ENCODE assay signal across 7 mouse cellular contexts in genomic region chr9:110781256-110781721, GRCm38 (mm10). TPM values are rescaled to one million over a fixed set of nuclear protein-coding genes. Genes with fewer than 3 reads are reported as not detected.
DNase-seq lines count a peak whose midpoint lies in the region; ATAC-seq lines count a peak whose summit lies in the region.

No protein-coding gene starts in this region.

- peak overlapping the region; percentile 67 for H3K4me2 ChIP-seq in midbrain, embryonic 13.5 days (replicated peaks)

- under 1% methylated on average over 43 of the region's 43 CpGs for WGBS in embryonic facial prominence, embryonic 10.5 days
- under 1% methylated on average over 43 of the region's 43 CpGs for WGBS in limb, embryonic 10.5 days
- WGBS in midbrain, embryonic 13.5 days = under 1% methylated on average over 43 of the region's 43 CpGs

- H3K27me3 ChIP-seq in embryonic facial prominence, embryonic 10.5 days (replicated peaks; ENCODE audit: low read depth, poor library complexity, severe bottlenecking) = peaks cover 43% of the 10 kb centered on the region
- peaks cover 42% of the 10 kb centered on the region for H3K27me3 ChIP-seq in limb, embryonic 10.5 days (ENCODE audit: low read depth, poor library complexity, severe bottlenecking)
- H3K27me3 ChIP-seq in midbrain, embryonic 13.5 days = peaks cover 16% of the 10 kb centered on the region

- no peaks in the 10 kb centered on the region for H3K9me3 ChIP-seq in embryonic facial prominence, embryonic 10.5 days
- no peaks in the 10 kb centered on the region for H3K9me3 ChIP-seq in limb, embryonic 10.5 days (replicated peaks)
- no peaks in the 10 kb centered on the region for H3K9me3 ChIP-seq in midbrain, embryonic 13.5 days

- ATAC-seq in granulocyte monocyte progenitor cell, adult 5-6 weeks (replicated peaks; ENCODE audit: poor library complexity, severe bottlenecking) = peak; percentile 90
- peak; percentile 96 for ATAC-seq in midbrain, embryonic 13.5 days

- no peaks in the 10 kb centered on the region for H3K36me3 ChIP-seq in embryonic facial prominence, embryonic 10.5 days (replicated peaks)
- no peaks in the 10 kb centered on the region for H3K36me3 ChIP-seq in limb, embryonic 10.5 days
- H3K36me3 ChIP-seq in midbrain, embryonic 13.5 days = no peaks in the 10 kb centered on the region

- peak overlapping the region; percentile 87 for H3K27ac ChIP-seq in embryonic facial prominence, embryonic 10.5 days (replicated peaks)
- H3K27ac ChIP-seq in limb, embryonic 10.5 days = peak overlapping the region; percentile 85
- peak overlapping the region; percentile 77 for H3K27ac ChIP-seq in midbrain, embryonic 13.5 days

- H3K9ac ChIP-seq in midbrain, embryonic 13.5 days (replicated peaks) = peak overlapping the region; percentile 77

- peak; percentile 99 for DNase-seq in adrenal gland, postnatal 10 days
- peak; percentile 98 for DNase-seq in embryonic facial prominence, embryonic 10.5 days (ENCODE audit: low spot score)
- peak; percentile 89 for DNase-seq in kidney, adult 11 months
- peak; percentile 99 for DNase-seq in limb, embryonic 10.5 days (ENCODE audit: low spot score)
- DNase-seq in spleen, adult 12 weeks (ENCODE audit: low spot score) = peak; percentile 76

- peak overlapping the region; percentile 57 for H3K4me3 ChIP-seq in embryonic facial prominence, embryonic 10.5 days
- H3K4me3 ChIP-seq in limb, embryonic 10.5 days = peak overlapping the region; percentile 60
- H3K4me3 ChIP-seq in midbrain, embryonic 13.5 days (replicated peaks) = peak overlapping the region; percentile 48

- peaks cover 44% of the 10 kb centered on the region for H3K4me1 ChIP-seq in embryonic facial prominence, embryonic 10.5 days
- H3K4me1 ChIP-seq in limb, embryonic 10.5 days = peaks cover 40% of the 10 kb centered on the region
- H3K4me1 ChIP-seq in midbrain, embryonic 13.5 days (replicated peaks) = peaks cover 12% of the 10 kb centered on the region

RNA-seq across cellular contexts. Expression of gene Prss42, which starts 16.7 kb away (rescaled TPM):
- not detected for total RNA-seq in adrenal gland, postnatal 10 days (2021)
- not detected in 2 replicates for polyA plus RNA-seq in embryonic facial prominence, embryonic 10.5 days (2016; fragmentation: Nextera tagmentation; extraction: Ambion mirVana)
- not detected in 2 replicates for total RNA-seq in granulocyte monocyte progenitor cell, adult 5-6 weeks (2014; fragmentation: Nextera tagmentation)
- not detected in 2 replicates for total RNA-seq in granulocyte monocyte progenitor cell, adult 5-6 weeks (2017)
- polyA plus RNA-seq in limb, embryonic 10.5 days (2016; fragmentation: Nextera tagmentation; extraction: Ambion mirVana) = not detected in 2 replicates
- not detected in 2 replicates for polyA plus RNA-seq in midbrain, embryonic 13.5 days (2015; fragmentation: Nextera tagmentation; extraction: Ambion mirVana)

RNA-seq across cellular contexts. Expression of gene Prss44, which starts 32.5 kb away (rescaled TPM):
- total RNA-seq in adrenal gland, postnatal 10 days (2021) = not detected
- not detected in 2 replicates for polyA plus RNA-seq in embryonic facial prominence, embryonic 10.5 days (2016; fragmentation: Nextera tagmentation; extraction: Ambion mirVana)
- not detected in 2 replicates for total RNA-seq in granulocyte monocyte progenitor cell, adult 5-6 weeks (2014; fragmentation: Nextera tagmentation)
- not detected in 2 replicates for total RNA-seq in granulocyte monocyte progenitor cell, adult 5-6 weeks (2017)
- polyA plus RNA-seq in limb, embryonic 10.5 days (2016; fragmentation: Nextera tagmentation; extraction: Ambion mirVana) = not detected in 2 replicates
- not detected in 2 replicates for polyA plus RNA-seq in midbrain, embryonic 13.5 days (2015; fragmentation: Nextera tagmentation; extraction: Ambion mirVana)

RNA-seq across cellular contexts. Expression of gene Pth1r, which starts 34.3 kb away (rescaled TPM):
- 10 to 100 TPM; 13.4 to 13.9 TPM for total RNA-seq in adrenal gland, postnatal 10 days (2021)
- 39.2 and 46.3 TPM in 2 replicates for polyA plus RNA-seq in embryonic facial prominence, embryonic 10.5 days (2016; fragmentation: Nextera tagmentation; extraction: Ambion mirVana)
- total RNA-seq in granulocyte monocyte progenitor cell, adult 5-6 weeks (2014; fragmentation: Nextera tagmentation) = 1.2 TPM in 1 of 2 replicates, not detected in the other
- total RNA-seq in granulocyte monocyte progenitor cell, adult 5-6 weeks (2017) = 0.10 and 2.5 TPM in 2 replicates
- 36.3 and 49.2 TPM in 2 replicates for polyA plus RNA-seq in limb, embryonic 10.5 days (2016; fragmentation: Nextera tagmentation; extraction: Ambion mirVana)
- 9.2 and 11.2 TPM in 2 replicates for polyA plus RNA-seq in midbrain, embryonic 13.5 days (2015; fragmentation: Nextera tagmentation; extraction: Ambion mirVana)

RNA-seq across cellular contexts. Expression of gene Myl3, which starts 39.6 kb away (rescaled TPM):
- total RNA-seq in adrenal gland, postnatal 10 days (2021) = 10 to 100 TPM; 10.6 to 78.0 TPM
- 0.86 and 4.4 TPM in 2 replicates for polyA plus RNA-seq in embryonic facial prominence, embryonic 10.5 days (2016; fragmentation: Nextera tagmentation; extraction: Ambion mirVana)
- total RNA-seq in granulocyte monocyte progenitor cell, adult 5-6 weeks (2014; fragmentation: Nextera tagmentation) = not detected in 2 replicates
- not detected in 2 replicates for total RNA-seq in granulocyte monocyte progenitor cell, adult 5-6 weeks (2017)
- 1.7 and 3.5 TPM in 2 replicates for polyA plus RNA-seq in limb, embryonic 10.5 days (2016; fragmentation: Nextera tagmentation; extraction: Ambion mirVana)
- not detected in 2 replicates for polyA plus RNA-seq in midbrain, embryonic 13.5 days (2015; fragmentation: Nextera tagmentation; extraction: Ambion mirVana)

RNA-seq across cellular contexts. Expression of gene Prss43, which starts 45.2 kb away (rescaled TPM):
- not detected for total RNA-seq in adrenal gland, postnatal 10 days (2021)
- not detected in 2 replicates for polyA plus RNA-seq in embryonic facial prominence, embryonic 10.5 days (2016; fragmentation: Nextera tagmentation; extraction: Ambion mirVana)
- total RNA-seq in granulocyte monocyte progenitor cell, adult 5-6 weeks (2014; fragmentation: Nextera tagmentation) = not detected in 2 replicates
- total RNA-seq in granulocyte monocyte progenitor cell, adult 5-6 weeks (2017) = not detected in 2 replicates
- polyA plus RNA-seq in limb, embryonic 10.5 days (2016; fragmentation: Nextera tagmentation; extraction: Ambion mirVana) = not detected in 2 replicates
- not detected in 2 replicates for polyA plus RNA-seq in midbrain, embryonic 13.5 days (2015; fragmentation: Nextera tagmentation; extraction: Ambion mirVana)

Comparison
In these comparisons a context has a peak if more than half of its experiments do, and no peak if none do; other contexts are left out.
1. Peak in every context shown above with its lines: DNase-seq, ATAC-seq, H3K4me3 ChIP-seq and H3K27ac ChIP-seq.